Mouse (Mus musculus) MEL (cell line): ENCODE measurements around the gene Bag6. TPM values are rescaled to one million over a fixed set of nuclear protein-coding genes. Genes with fewer than 3 reads are reported as not detected.

Experiments
- DNase-seq: peaks from one replicate; pipeline ENCODE4 v3.0.0; 2011; ENCODE audit warnings: low read depth, low spot score
- H3K27ac ChIP-seq: 2 replicates; pipeline ENCODE4 v1.5.1; 2012; ENCODE audit warnings: low read depth, mild to moderate bottlenecking, control low read depth, low read length, moderate library complexity; ENCODE audit not compliant: control insufficient read depth
- H3K27me3 ChIP-seq, 2 experiments: fragments of 150-350 bp in 1 of 2; sonication (generic) in 1 of 2; 2 replicates each; pipeline ENCODE4 v1.6.1; 2012; ENCODE audit warnings: low read length in 2 of 2, mild to moderate bottlenecking in 2 of 2, improper control_type of control experiment in 1 of 2, moderate library complexity in 1 of 2; ENCODE audit not compliant: insufficient read depth in 2 of 2, control insufficient read depth in 1 of 2
- H3K36me3 ChIP-seq, 2 experiments: 2 replicates each; pipeline ENCODE4 v1.6.1; 2012 to 2014; ENCODE audit warnings: low read length in 2 of 2, improper control_type of control experiment in 1 of 2, inconsistent platforms in 1 of 2, mild to moderate bottlenecking in 1 of 2; ENCODE audit not compliant: insufficient read depth in 2 of 2, control insufficient read depth in 1 of 2
- H3K4me1 ChIP-seq, 2 experiments: fragments of 150-350 bp in 1 of 2; sonication (generic) in 1 of 2; 2 replicates each; pipeline ENCODE4 v1.6.1; 2012; ENCODE audit warnings: low read length in 2 of 2, improper control_type of control experiment in 1 of 2, mild to moderate bottlenecking in 1 of 2; ENCODE audit not compliant: insufficient read depth in 2 of 2, control insufficient read depth in 1 of 2
- H3K4me3 ChIP-seq, 2 experiments: fragments of 150-350 bp in 1 of 2; sonication (generic) in 1 of 2; 2 replicates each; pipeline ENCODE4 v1.5.1; 2012; ENCODE audit warnings: low read depth in 2 of 2, low read length in 2 of 2, mild to moderate bottlenecking in 2 of 2, moderate library complexity in 2 of 2, control low read depth in 1 of 2, improper control_type of control experiment in 1 of 2; ENCODE audit not compliant: control insufficient read depth in 1 of 2, insufficient read depth in 1 of 2
- H3K79me2 ChIP-seq: 2 replicates; pipeline ENCODE4 v1.6.1; 2012; ENCODE audit warnings: mild to moderate bottlenecking, low read length, moderate library complexity; ENCODE audit not compliant: control insufficient read depth, poor library complexity, insufficient read depth
- H3K9ac ChIP-seq: 2 replicates; pipeline ENCODE4 v1.6.1; 2012; ENCODE audit warnings: low read depth, mild to moderate bottlenecking, control low read depth, low read length, moderate library complexity; ENCODE audit not compliant: control insufficient read depth, poor library complexity, severe bottlenecking
- H3K9me3 ChIP-seq: fragments of 150-350 bp; sonication (generic); replicated peaks from 2 replicates; pipeline ENCODE4 v1.6.1; 2012; ENCODE audit warnings: mild to moderate bottlenecking, low read length, improper control_type of control experiment, moderate library complexity; ENCODE audit not compliant: insufficient read depth
- BHLHE40 ChIP-seq: IDR thresholded peaks from 2 replicates; pipeline ENCODE4 v1.6.1; 2012; ENCODE audit warnings: low read depth, mild to moderate bottlenecking, inconsistent platforms, low read length, improper control_type of control experiment, borderline replicate concordance
- CHD1 ChIP-seq: IDR thresholded peaks from 2 replicates; pipeline ENCODE4 v1.6.1; 2012; ENCODE audit warnings: low read depth, mild to moderate bottlenecking, inconsistent platforms, low read length, improper control_type of control experiment
- CTCF ChIP-seq, 3 experiments: IDR thresholded peaks in 2 of 3; conservative IDR thresholded peaks in 1 of 3; 2 replicates each; pipeline ENCODE4 v1.5.1; 2011 to 2012; ENCODE audit warnings: low read length in 3 of 3, low read depth in 2 of 3, mild to moderate bottlenecking in 2 of 3, improper control_type of control experiment in 1 of 3, inconsistent platforms in 1 of 3, mixed read lengths in 1 of 3, moderate library complexity in 1 of 3; ENCODE audit not compliant: control insufficient read depth in 1 of 3, insufficient read depth in 1 of 3, poor library complexity in 1 of 3, severe bottlenecking in 1 of 3
- E2F4 ChIP-seq: IDR thresholded peaks from 2 replicates; pipeline ENCODE4 v1.6.1; 2011; ENCODE audit warnings: low read depth, low read length, improper control_type of control experiment, borderline replicate concordance
- ELF1 ChIP-seq: IDR thresholded peaks from 2 replicates; pipeline ENCODE4 v1.6.1; 2014; ENCODE audit warnings: low read depth, mild to moderate bottlenecking, inconsistent platforms, low read length, improper control_type of control experiment, moderate library complexity
- EP300 ChIP-seq, 2 experiments: IDR thresholded peaks; 2 replicates each; pipeline ENCODE4 v1.6.1; 2011; ENCODE audit warnings: improper control_type of control experiment in 2 of 2, low read length in 2 of 2, low read depth in 1 of 2, mild to moderate bottlenecking in 1 of 2
- ETS1 ChIP-seq: IDR thresholded peaks from 2 replicates; pipeline ENCODE4 v1.6.1; 2012; ENCODE audit warnings: low read depth, mild to moderate bottlenecking, inconsistent platforms, low read length, improper control_type of control experiment, moderate library complexity
- GABPA ChIP-seq: IDR thresholded peaks from 2 replicates; pipeline ENCODE4 v1.6.1; 2012; ENCODE audit warnings: low read depth, mild to moderate bottlenecking, inconsistent platforms, low read length, improper control_type of control experiment, moderate library complexity
- GATA1 ChIP-seq: IDR thresholded peaks from 2 replicates; pipeline ENCODE4 v1.6.1; 2011; ENCODE audit warnings: low read depth, low read length, improper control_type of control experiment
- HCFC1 ChIP-seq: IDR thresholded peaks from 2 replicates; pipeline ENCODE4 v1.6.1; 2012; ENCODE audit warnings: low read depth, mild to moderate bottlenecking, inconsistent platforms, low read length, improper control_type of control experiment, moderate library complexity
- JUND ChIP-seq: IDR thresholded peaks from 2 replicates; pipeline ENCODE4 v1.6.1; 2011; ENCODE audit warnings: low read depth, mild to moderate bottlenecking, improper control_type of control experiment, low read length
- KAT2A ChIP-seq: conservative IDR thresholded peaks from 2 replicates; pipeline ENCODE4 v1.6.1; 2012; ENCODE audit warnings: low read depth, low read length, improper control_type of control experiment, inconsistent platforms
- MAFK ChIP-seq: IDR thresholded peaks from 2 replicates; pipeline ENCODE4 v1.6.1; 2011; ENCODE audit warnings: low read depth, mild to moderate bottlenecking, low read length, improper control_type of control experiment, borderline replicate concordance
- MAX ChIP-seq: IDR thresholded peaks from 2 replicates; pipeline ENCODE4 v1.6.1; 2011; ENCODE audit warnings: low read length, improper control_type of control experiment
- MAZ ChIP-seq: IDR thresholded peaks from 2 replicates; pipeline ENCODE4 v1.6.1; 2012; ENCODE audit warnings: low read depth, mild to moderate bottlenecking, inconsistent platforms, low read length, improper control_type of control experiment
- MEF2A ChIP-seq: IDR thresholded peaks from 2 replicates; pipeline ENCODE4 v1.6.1; 2014; ENCODE audit warnings: low read depth, mild to moderate bottlenecking, inconsistent platforms, low read length, improper control_type of control experiment; ENCODE audit not compliant: poor library complexity, insufficient replicate concordance, severe bottlenecking; ENCODE audit errors: extremely low read depth
- MXI1 ChIP-seq: IDR thresholded peaks from 2 replicates; pipeline ENCODE4 v1.6.1; 2011; ENCODE audit warnings: mild to moderate bottlenecking, low read depth, low read length, improper control_type of control experiment
- MYB ChIP-seq: IDR thresholded peaks from 2 replicates; pipeline ENCODE4 v1.6.1; 2011; ENCODE audit warnings: mild to moderate bottlenecking, low read depth, low read length, improper control_type of control experiment
- MYC ChIP-seq: IDR thresholded peaks from 2 replicates; pipeline ENCODE4 v1.6.1; 2011; ENCODE audit warnings: low read depth, mild to moderate bottlenecking, low read length, improper control_type of control experiment, moderate library complexity
- NELFE ChIP-seq: IDR thresholded peaks from 2 replicates; pipeline ENCODE4 v1.6.1; 2011; ENCODE audit warnings: low read depth, low read length, improper control_type of control experiment
- NRF1 ChIP-seq: IDR thresholded peaks from 2 replicates; pipeline ENCODE4 v1.6.1; 2014; ENCODE audit warnings: low read depth, mild to moderate bottlenecking, inconsistent platforms, low read length, improper control_type of control experiment, moderate library complexity; ENCODE audit not compliant: poor library complexity, insufficient read depth, severe bottlenecking
- POLR2A ChIP-seq, 2 experiments: IDR thresholded peaks; 2 replicates each; pipeline ENCODE4 v1.6.1; 2011 to 2012; ENCODE audit warnings: low read length in 2 of 2, mild to moderate bottlenecking in 2 of 2, control low read depth in 1 of 2, improper control_type of control experiment in 1 of 2, low read depth in 1 of 2, moderate library complexity in 1 of 2; ENCODE audit not compliant: control insufficient read depth in 1 of 2, insufficient read depth in 1 of 2, poor library complexity in 1 of 2
- POLR2AphosphoS2 ChIP-seq: IDR thresholded peaks from 2 replicates; pipeline ENCODE4 v1.6.1; 2011; ENCODE audit warnings: low read length, improper control_type of control experiment
- POLR2AphosphoS5 ChIP-seq: IDR thresholded peaks from 2 replicates; pipeline ENCODE4 v1.6.1; 2012; ENCODE audit warnings: low read depth, borderline replicate concordance, mild to moderate bottlenecking, inconsistent platforms, low read length, moderate library complexity, mixed read lengths
- RAD21 ChIP-seq: IDR thresholded peaks from 2 replicates; pipeline ENCODE4 v1.6.1; 2011; ENCODE audit warnings: mild to moderate bottlenecking, low read depth, low read length, improper control_type of control experiment
- RCOR1 ChIP-seq: IDR thresholded peaks from 2 replicates; pipeline ENCODE4 v1.6.1; 2012; ENCODE audit warnings: low read depth, mild to moderate bottlenecking, inconsistent platforms, low read length, improper control_type of control experiment
- SIN3A ChIP-seq: IDR thresholded peaks from 2 replicates; pipeline ENCODE4 v1.6.1; 2012; ENCODE audit warnings: low read length, improper control_type of control experiment, inconsistent platforms
- SMC3 ChIP-seq: IDR thresholded peaks from 2 replicates; pipeline ENCODE4 v1.6.1; 2011; ENCODE audit warnings: low read depth, low read length, improper control_type of control experiment
- TAL1 ChIP-seq: IDR thresholded peaks from 2 replicates; pipeline ENCODE4 v1.6.1; 2012; ENCODE audit warnings: mild to moderate bottlenecking, inconsistent platforms, low read length, moderate library complexity, mixed read lengths
- TBP ChIP-seq: IDR thresholded peaks from 2 replicates; pipeline ENCODE4 v1.8.0; 2011; ENCODE audit warnings: low read depth, low read length, improper control_type of control experiment
- UBTF ChIP-seq: IDR thresholded peaks from 2 replicates; pipeline ENCODE4 v1.6.1; 2012; ENCODE audit warnings: low read depth, mild to moderate bottlenecking, inconsistent platforms, low read length, improper control_type of control experiment, moderate library complexity, borderline replicate concordance; ENCODE audit not compliant: insufficient read depth
- USF1 ChIP-seq: IDR thresholded peaks from 2 replicates; pipeline ENCODE4 v1.6.1; 2014; ENCODE audit warnings: low read depth, mild to moderate bottlenecking, inconsistent platforms, low read length, improper control_type of control experiment, moderate library complexity
- USF2 ChIP-seq, 2 experiments: IDR thresholded peaks; 2 replicates each; pipeline ENCODE4 v1.6.1; 2011 to 2012; ENCODE audit warnings: improper control_type of control experiment in 2 of 2, low read length in 2 of 2, borderline replicate concordance in 1 of 2, inconsistent platforms in 1 of 2, low read depth in 1 of 2, mild to moderate bottlenecking in 1 of 2; ENCODE audit not compliant: insufficient read depth in 1 of 2
- ZC3H11A ChIP-seq: IDR thresholded peaks from 2 replicates; pipeline ENCODE4 v1.6.1; 2012; ENCODE audit warnings: low read depth, mild to moderate bottlenecking, inconsistent platforms, low read length, improper control_type of control experiment
- ZKSCAN1 ChIP-seq: IDR thresholded peaks from 2 replicates; pipeline ENCODE4 v1.6.1; 2012; ENCODE audit warnings: low read depth, mild to moderate bottlenecking, inconsistent platforms, low read length, improper control_type of control experiment, moderate library complexity
- ZMIZ1 ChIP-seq: IDR thresholded peaks from 2 replicates; pipeline ENCODE4 v1.6.1; 2012; ENCODE audit warnings: low read depth, mild to moderate bottlenecking, inconsistent platforms, low read length, improper control_type of control experiment, moderate library complexity
- ZNF384 ChIP-seq: IDR thresholded peaks from 2 replicates; pipeline ENCODE4 v1.6.1; 2012; ENCODE audit warnings: low read depth, mild to moderate bottlenecking, inconsistent platforms, low read length, improper control_type of control experiment
- polyA plus RNA-seq, 2 experiments: library from polyadenylated mRNA; stranded (reverse) in 1 of 2; unstranded in 1 of 2; fragments of >175 nt in 1 of 2; fragments of >200 nt in 1 of 2; gene quantifications; 2 replicates each; pipeline versions ENCODE4 v1.2.1 to v1.2.4; 2012; ENCODE audit warnings: low replicate concordance in 2 of 2, low read depth in 1 of 2; ENCODE audit not compliant: insufficient read length in 2 of 2, insufficient read depth in 1 of 2, missing spikeins in 1 of 2
- total RNA-seq: library from RNA; depleted of rRNA; stranded (reverse); fragments of 300-350 nt; gene quantifications from 2 replicates; pipeline ENCODE4 v1.2.3, GENCODE M21; 2012

Bag6 gene
- total and polyA plus RNA-seq, 3 experiments = 102 to 283 TPM; not detected in 1

DNA sequence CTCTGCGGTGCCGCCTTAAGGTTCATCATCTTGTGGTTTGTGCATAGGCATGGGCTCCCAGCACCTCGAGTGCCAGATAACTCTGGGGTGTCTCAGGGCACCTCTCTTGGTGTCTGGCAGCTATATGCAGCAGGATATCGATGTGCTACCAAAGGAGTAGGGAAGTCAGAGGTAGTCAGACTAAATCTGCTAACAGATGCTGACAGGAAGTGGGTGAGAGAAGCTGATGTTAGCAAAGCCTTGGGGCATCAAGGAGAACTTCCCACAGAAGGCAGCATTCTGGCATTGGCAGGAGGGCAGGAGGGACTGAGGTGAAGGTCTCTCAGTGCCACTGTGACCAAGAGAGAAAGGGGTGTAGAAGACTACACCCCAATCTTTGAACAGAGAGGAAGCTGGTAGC, 55.1 kb downstream of the Bag6 start:
- Histone ChIP-seq H3K9me3 (no peaks in the 10 kb centered on the region), H3K27me3 (no peaks in the 10 kb centered on the region), H3K79me2 (no peaks in the 10 kb centered on the region), H3K4me3 (peak overlapping the region; percentile 20 to 42; a peak in 3 of 4 replicates), H3K27ac (peak overlapping the region; percentile 89), H3K4me1 (peaks cover 20 to 52% of the 10 kb centered on the region in 2 experiments), H3K9ac (peak overlapping the region; percentile 53), H3K36me3 (peaks cover 0 to 39% of the 10 kb centered on the region in 2 experiments; a peak in 2 of 4 replicates)
- peak; percentile 72 for DNase-seq
- TF ChIP-seq EP300 (IDR thresholded peaks at IDR 0.05; ENCODE audit: low read depth in 1 of 2, low read length in 2 of 2) (peak; percentile 60 to 66), GABPA (no peak), ETS1 (peak; percentile 28; the same call in 1 of the 2 replicates), MYC (no peak), POLR2A (IDR thresholded peaks at IDR 0.05; ENCODE audit: control insufficient read depth in 1 of 2, insufficient read depth in 1 of 2, low read depth in 1 of 2, low read length in 2 of 2, poor library complexity in 1 of 2) (no peak; a peak in 1 of 4 replicates), ZC3H11A (no peak), CTCF (IDR thresholded peaks at IDR 0.05 in 2 of 3, conservative IDR thresholded peaks at IDR 0.05 in 1 of 3; ENCODE audit: control insufficient read depth in 1 of 3, insufficient read depth in 1 of 3, low read depth in 2 of 3, low read length in 3 of 3, poor library complexity in 1 of 3, severe bottlenecking in 1 of 3) (no peak), MEF2A (no peak), TAL1 (peak; percentile 51), USF1 (no peak), SMC3 (no peak), SIN3A (peak; percentile 62; the same call in 1 of the 2 replicates), UBTF (no peak), RCOR1 (peak; percentile 56; the same call in 1 of the 2 replicates), MAX (no peak; the same call in 1 of the 2 replicates), BHLHE40 (no peak), JUND (no peak), NELFE (peak; percentile 42; the same call in 1 of the 2 replicates), GATA1 (peak; percentile 26; the same call in 1 of the 2 replicates), ZNF384 (no peak), MAZ (no peak), MYB (no peak), POLR2AphosphoS5 (no peak), ZKSCAN1 (no peak), RAD21 (no peak), ELF1 (0 out of 2 replicates have a peak, but pooled peaks have one; percentile 22), HCFC1 (no peak), NRF1 (no peak), ZMIZ1 (0 out of 2 replicates have a peak, but pooled peaks have one; percentile 7), CHD1 (no peak), MAFK (no peak), POLR2AphosphoS2 (no peak), USF2 (IDR thresholded peaks at IDR 0.05; ENCODE audit: borderline replicate concordance in 1 of 2, insufficient read depth in 1 of 2, low read depth in 1 of 2, low read length in 2 of 2) (no peak), E2F4 (no peak), KAT2A (no peak), MXI1 (no peak), TBP (no peak; the same call in 1 of the 2 replicates)
